Comparison of ENCODE assay signal across 10 mouse cellular contexts in genomic region chr8:115186882-115187281, GRCm38 (mm10).
DNase-seq lines count a peak whose midpoint lies in the region; ATAC-seq lines count a peak whose summit lies in the region.
"Had no signal": no experiment of that assay in that cellular context is flagged by ENCODE, and none has a peak within 500 bp of the region (broad histone marks: within the 10 kb centered on the region; RNA-seq: fewer than 3 reads in every experiment).

No protein-coding gene starts in this region.

- WGBS in hindbrain, embryonic 10.5 days, result 5% methylated on average over 2 of the region's 2 CpGs
- 0% methylated on average over 2 of the region's 2 CpGs for WGBS in hindbrain, embryonic 16.5 days
- WGBS in forebrain, embryonic 13.5 days, result 0% methylated on average over 1 of the region's 2 CpGs

- H3K27me3 ChIP-seq in hindbrain, embryonic 10.5 days (ENCODE audit: insufficient read depth, poor library complexity, severe bottlenecking), result no peaks in the 10 kb centered on the region
- H3K27me3 ChIP-seq in hindbrain, embryonic 16.5 days (replicated peaks; ENCODE audit: control insufficient read depth, insufficient read depth, low read length), result no peaks in the 10 kb centered on the region
- H3K27me3 ChIP-seq in forebrain, embryonic 13.5 days, result 0 out of 2 replicates have a peak, but pooled peaks cover 9% of the 10 kb centered on the region

- no peak overlapping the region for H3K4me2 ChIP-seq in hindbrain, embryonic 16.5 days (ENCODE audit: low read length)
- H3K4me2 ChIP-seq in forebrain, embryonic 13.5 days, result no peak overlapping the region

- H3K4me1 ChIP-seq in hindbrain, embryonic 10.5 days (replicated peaks), result peaks cover 33% of the 10 kb centered on the region
- no peaks in the 10 kb centered on the region for H3K4me1 ChIP-seq in hindbrain, embryonic 16.5 days (ENCODE audit: control insufficient read depth, insufficient read depth, low read depth, low read length)
- peaks cover 7% of the 10 kb centered on the region; the same call in 1 of the 2 replicates for H3K4me1 ChIP-seq in forebrain, embryonic 13.5 days

- DNase-seq in hindbrain, embryonic 10.5 days (ENCODE audit: low spot score), result peak; percentile 62
- DNase-seq in brain, adult 2 months (ENCODE audit: low read depth, low spot score), result peak; percentile 25
- DNase-seq in kidney, postnatal 25 days, result peak; percentile 55 to 67
- no peak for DNase-seq in urinary bladder, adult 2 months (ENCODE audit: low spot score)
- DNase-seq in right cerebral cortex, adult 18-20 months, result no peak
- DNase-seq: cerebellum, postnatal 25 days had no signal

- no peak for ATAC-seq in hindbrain, embryonic 16.5 days
- peak; percentile 63; the same call in 1 of the 2 replicates for ATAC-seq in forebrain, embryonic 13.5 days
- ATAC-seq in CD4-positive, CD25-positive, alpha-beta regulatory T cell, adult 4 months, result no peak
- ATAC-seq: lung, postnatal 0 days had no signal

- no peak overlapping the region for H3K27ac ChIP-seq in hindbrain, embryonic 10.5 days
- no peak overlapping the region for H3K27ac ChIP-seq in hindbrain, embryonic 16.5 days (ENCODE audit: low read depth, low read length)
- no peak overlapping the region for H3K27ac ChIP-seq in forebrain, embryonic 13.5 days

- no peak overlapping the region for H3K4me3 ChIP-seq in hindbrain, embryonic 10.5 days
- H3K4me3 ChIP-seq in hindbrain, embryonic 16.5 days (ENCODE audit: low read length), result no peak overlapping the region
- H3K4me3 ChIP-seq in forebrain, embryonic 13.5 days, result no peak overlapping the region

- no peaks in the 10 kb centered on the region for H3K36me3 ChIP-seq in hindbrain, embryonic 10.5 days
- H3K36me3 ChIP-seq in hindbrain, embryonic 16.5 days (ENCODE audit: control insufficient read depth, insufficient read depth, low read length), result no peaks in the 10 kb centered on the region
- H3K36me3 ChIP-seq in forebrain, embryonic 13.5 days (ENCODE audit: poor library complexity, severe bottlenecking), result no peaks in the 10 kb centered on the region

- no peak overlapping the region for H3K9ac ChIP-seq in hindbrain, embryonic 16.5 days (ENCODE audit: low read depth, low read length)
- H3K9ac ChIP-seq in forebrain, embryonic 13.5 days, result no peak overlapping the region

- H3K9me3 ChIP-seq in hindbrain, embryonic 10.5 days, result no peaks in the 10 kb centered on the region
- no peaks in the 10 kb centered on the region for H3K9me3 ChIP-seq in hindbrain, embryonic 16.5 days (ENCODE audit: control insufficient read depth, low read length)
- H3K9me3 ChIP-seq in forebrain, embryonic 13.5 days (replicated peaks), result no peaks in the 10 kb centered on the region

Comparison
In these comparisons a context has a peak if more than half of its experiments do, and no peak if none do; other contexts are left out.
1. DNase-seq: peak in hindbrain, embryonic 10.5 days (single experiment), brain, adult 2 months (single experiment) and kidney, postnatal 25 days (2 of 2); none in urinary bladder, adult 2 months (single experiment) and right cerebral cortex, adult 18-20 months (single experiment).